Mouse (Mus musculus) hindbrain, embryonic 10.5 days (tissue): ENCODE results near the gene Ifna5. TPM values are rescaled to one million over a fixed set of nuclear protein-coding genes. Genes with fewer than 3 reads are reported as not detected.

Experiments used
- DNase-seq: peaks from one replicate; pipeline ENCODE4 v3.0.0-alpha.2; 2017; ENCODE audit warnings: low spot score
- H3K27ac ChIP-seq: fragments of 300-500 bp; sonication (generic); 2 replicates; pipeline ENCODE4 v1.5.1; 2016; ENCODE audit warnings: mild to moderate bottlenecking, moderate library complexity
- H3K27me3 ChIP-seq: fragments of 300-500 bp; sonication (generic); 2 replicates; pipeline ENCODE4 v1.6.1; 2016; ENCODE audit warnings: mild to moderate bottlenecking; ENCODE audit not compliant: poor library complexity, insufficient read depth, severe bottlenecking
- H3K36me3 ChIP-seq: fragments of 300-500 bp; sonication (generic); 2 replicates; pipeline ENCODE4 v1.6.1; 2016; ENCODE audit warnings: mild to moderate bottlenecking, moderate library complexity
- H3K4me1 ChIP-seq: fragments of 300-500 bp; sonication (generic); replicated peaks from 2 replicates; pipeline ENCODE4 v1.6.1; 2016; ENCODE audit warnings: mild to moderate bottlenecking
- H3K4me3 ChIP-seq: fragments of 300-500 bp; sonication (generic); 2 replicates; pipeline ENCODE4 v1.5.1; 2016; ENCODE audit warnings: mild to moderate bottlenecking, moderate library complexity
- H3K9me3 ChIP-seq: fragments of 300-500 bp; sonication (generic); 2 replicates; pipeline ENCODE4 v1.6.1; 2016; ENCODE audit warnings: mild to moderate bottlenecking, moderate library complexity
- WGBS: fragments of 180-500 bp; shearing (Covaris S2); methylation state at CpG from one replicate; pipeline ENCODE4 v1.1.7; 2016; 5-methylcytosine and 5-hydroxymethylcytosine counted together
- polyA plus RNA-seq: library from polyadenylated mRNA; unstranded; fragments of >200 nt; fragmentation: Nextera tagmentation; extraction: Ambion mirVana; gene quantifications from 2 replicates; pipeline ENCODE4 v1.2.1, GENCODE M21; 2016

Ifna5 gene
- polyA plus RNA-seq, 1 experiment from 2014 or later, result not detected

DNA sequence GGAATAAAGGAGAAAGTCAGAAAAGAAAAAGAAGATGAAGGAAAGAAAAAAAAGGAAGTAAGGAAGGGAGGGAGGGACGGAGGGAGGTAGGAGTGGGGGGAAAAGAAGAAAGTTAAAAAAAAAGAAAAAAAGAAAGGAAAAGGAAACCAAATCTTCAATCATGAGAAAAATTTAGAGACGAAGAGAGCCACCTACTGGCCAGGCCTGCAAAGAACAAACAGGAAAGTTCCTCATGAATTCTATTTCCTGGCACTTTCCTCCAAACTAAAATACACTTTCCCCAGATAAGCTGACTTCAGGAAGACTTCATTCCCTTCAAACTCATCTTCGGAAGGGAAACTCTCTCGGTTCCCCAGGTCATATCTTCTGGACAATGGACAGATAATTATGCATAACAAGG is 4.8 kb upstream of the Ifna5 start:
- Histone ChIP-seq H3K27ac (no peak overlapping the region), H3K36me3 (no peaks in the 10 kb centered on the region), H3K27me3 (no peaks in the 10 kb centered on the region), H3K4me1 (no peaks in the 10 kb centered on the region), H3K9me3 (no peaks in the 10 kb centered on the region), H3K4me3 (no peak overlapping the region)
- WGBS, result 24% methylated on average over 4 of the region's 4 CpGs
- no peak for DNase-seq

DNA sequence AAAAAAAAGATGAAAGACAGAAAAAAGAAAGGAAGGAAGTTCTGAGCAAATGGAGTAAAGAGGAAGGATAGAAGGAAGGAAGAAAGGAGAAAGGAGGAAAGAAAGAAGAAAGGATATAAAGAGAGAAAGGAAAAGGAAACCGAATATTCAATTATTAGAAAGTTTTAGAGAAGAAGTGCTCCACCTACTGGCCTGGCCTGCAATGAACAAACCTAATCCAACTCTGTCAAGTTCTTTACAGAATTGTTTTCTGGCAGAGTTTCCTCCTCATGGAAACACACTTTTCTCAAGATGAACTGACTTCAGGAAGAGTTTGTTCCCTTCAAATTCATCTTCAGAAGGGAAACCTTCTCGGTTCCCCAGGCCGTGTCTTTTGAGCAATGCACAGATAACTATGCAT is 3.5 kb downstream of the Ifna5 start:
- no peaks in the 10 kb centered on the region for H3K27me3 ChIP-seq
- no peaks in the 10 kb centered on the region for H3K4me1 ChIP-seq
- no peaks in the 10 kb centered on the region for H3K36me3 ChIP-seq
- H3K4me3 ChIP-seq, result no peak overlapping the region
- H3K9me3 ChIP-seq, result no peaks in the 10 kb centered on the region
- 42% methylated on average over 3 of the region's 3 CpGs for WGBS
- H3K27ac ChIP-seq, result no peak overlapping the region
- no peak for DNase-seq

DNA sequence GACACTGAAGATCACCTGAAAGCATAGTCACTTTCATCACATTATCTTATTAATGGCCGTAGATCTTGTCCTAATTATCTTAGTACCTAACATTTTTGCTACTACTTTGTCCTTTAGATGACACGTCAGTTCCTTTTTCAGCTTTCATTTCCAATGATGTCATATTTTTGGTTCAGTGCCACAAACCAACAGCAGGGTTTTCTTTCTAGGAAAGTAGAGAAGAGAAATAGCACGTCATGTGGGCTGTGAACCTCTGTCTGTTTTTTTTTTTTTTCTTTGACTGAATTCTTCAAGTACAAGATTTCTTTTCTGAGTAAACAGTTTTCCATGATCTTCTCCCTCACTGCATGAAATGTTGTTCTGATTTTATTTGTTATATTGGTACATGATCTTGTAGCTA is 4.7 kb downstream of the Ifna5 start:
- no peak overlapping the region for H3K4me3 ChIP-seq
- H3K36me3 ChIP-seq, result no peaks in the 10 kb centered on the region
- H3K9me3 ChIP-seq, result no peaks in the 10 kb centered on the region
- no peaks in the 10 kb centered on the region for H3K4me1 ChIP-seq
- H3K27me3 ChIP-seq, result no peaks in the 10 kb centered on the region
- WGBS, result 84% methylated on average over 3 of the region's 3 CpGs
- no peak for DNase-seq
- H3K27ac ChIP-seq, result no peak overlapping the region

DNA sequence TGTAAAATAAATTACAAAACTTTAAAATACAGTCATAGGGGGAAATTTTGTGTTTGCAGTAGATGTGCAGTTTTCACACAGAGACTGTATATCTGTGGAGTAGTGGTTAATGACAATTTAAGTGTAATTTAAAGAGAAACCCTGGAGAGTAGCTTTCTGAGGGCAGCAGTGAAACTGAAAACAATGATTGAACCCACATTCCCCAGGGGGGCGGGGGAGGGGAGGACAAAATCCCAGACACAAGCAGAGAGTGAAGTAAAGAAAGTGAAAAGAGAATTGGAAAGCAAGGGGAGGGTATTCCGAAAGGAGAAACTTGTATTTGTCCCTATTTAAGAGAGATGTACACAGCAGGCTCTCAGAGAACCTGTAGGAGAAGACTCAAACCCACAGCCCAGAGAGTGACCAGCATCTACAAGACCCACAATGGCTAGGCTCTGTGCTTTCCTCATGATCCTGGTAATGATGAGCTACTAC is 6.2 kb downstream of the Ifna5 start, which contains the start of gene Ifna4:
Ifna4 (plus strand) TSS at position 424 of the 474 bp plus-strand sequence.
- no peak for DNase-seq
- no peak within 1 kb of the TSS for H3K27ac ChIP-seq
- no peaks in the 10 kb centered on the region for H3K36me3 ChIP-seq
- H3K9me3 ChIP-seq, result no peaks in the 10 kb centered on the region
- WGBS, result 45% methylated on average over 2 of the region's 2 CpGs
- no peak within 1 kb of the TSS for H3K4me3 ChIP-seq
- no peaks in the 10 kb centered on the region for H3K27me3 ChIP-seq
- H3K4me1 ChIP-seq, result no peaks in the 10 kb centered on the region

DNA sequence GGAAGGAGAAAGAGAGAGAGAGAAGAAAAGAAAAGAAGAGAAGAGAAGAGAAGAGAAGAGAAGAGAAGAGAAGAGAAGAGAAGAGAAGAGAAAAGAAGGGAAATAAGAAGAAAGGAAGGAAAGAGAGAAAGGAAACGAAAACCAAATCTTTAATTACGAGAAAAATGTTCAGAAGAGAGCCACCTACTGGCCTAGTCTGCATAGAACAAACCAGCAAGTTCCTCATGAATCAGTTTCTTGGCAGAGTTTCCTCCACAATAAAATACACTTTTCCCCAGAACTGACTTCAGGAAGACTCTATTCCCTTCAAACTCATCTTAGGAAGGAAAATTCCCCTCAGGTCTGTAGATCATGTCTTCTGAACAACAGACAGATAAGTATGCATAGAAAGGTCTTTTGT is 10.0 kb downstream of the Ifna5 start:
- no peaks in the 10 kb centered on the region for H3K4me1 ChIP-seq
- no peaks in the 10 kb centered on the region for H3K36me3 ChIP-seq
- WGBS, result 49% methylated on average over 2 of the region's 2 CpGs
- H3K9me3 ChIP-seq, result no peaks in the 10 kb centered on the region
- no peaks in the 10 kb centered on the region for H3K27me3 ChIP-seq
- no peak for DNase-seq
- H3K4me3 ChIP-seq, result no peak overlapping the region
- no peak overlapping the region for H3K27ac ChIP-seq

DNA sequence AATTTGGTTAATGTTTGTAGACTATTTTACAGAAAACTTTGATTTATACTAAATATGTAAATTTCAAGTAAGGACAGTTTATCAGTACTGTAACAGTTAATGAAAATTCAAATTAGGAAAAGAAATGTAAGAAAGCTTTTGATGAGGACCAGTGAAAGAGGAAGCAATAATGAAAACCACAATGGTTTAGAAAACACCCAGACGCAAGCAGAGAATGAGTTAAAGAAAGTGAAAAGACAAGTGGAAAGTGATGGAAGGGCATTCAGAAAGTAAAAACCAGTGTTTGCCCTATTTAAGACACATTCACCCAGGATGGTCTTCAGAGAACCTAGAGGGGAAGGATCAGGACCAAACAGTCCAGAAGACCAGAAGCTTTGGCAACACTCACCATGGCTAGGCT is 14.4 kb downstream of the Ifna5 start, which contains the start of gene Ifna1:
Ifna1 (plus strand) TSS at position 390 of the 400 bp plus-strand sequence.
- DNase-seq, result no peak
- no peaks in the 10 kb centered on the region for H3K27me3 ChIP-seq
- peaks cover 6% of the 10 kb centered on the region; the same call in 1 of the 2 replicates for H3K4me1 ChIP-seq
- no peaks in the 10 kb centered on the region for H3K36me3 ChIP-seq
- 78% methylated on average over 1 of the region's 1 CpGs for WGBS
- no peaks in the 10 kb centered on the region for H3K9me3 ChIP-seq
- H3K27ac ChIP-seq, result no peak within 1 kb of the TSS
- no peak within 1 kb of the TSS for H3K4me3 ChIP-seq

DNA sequence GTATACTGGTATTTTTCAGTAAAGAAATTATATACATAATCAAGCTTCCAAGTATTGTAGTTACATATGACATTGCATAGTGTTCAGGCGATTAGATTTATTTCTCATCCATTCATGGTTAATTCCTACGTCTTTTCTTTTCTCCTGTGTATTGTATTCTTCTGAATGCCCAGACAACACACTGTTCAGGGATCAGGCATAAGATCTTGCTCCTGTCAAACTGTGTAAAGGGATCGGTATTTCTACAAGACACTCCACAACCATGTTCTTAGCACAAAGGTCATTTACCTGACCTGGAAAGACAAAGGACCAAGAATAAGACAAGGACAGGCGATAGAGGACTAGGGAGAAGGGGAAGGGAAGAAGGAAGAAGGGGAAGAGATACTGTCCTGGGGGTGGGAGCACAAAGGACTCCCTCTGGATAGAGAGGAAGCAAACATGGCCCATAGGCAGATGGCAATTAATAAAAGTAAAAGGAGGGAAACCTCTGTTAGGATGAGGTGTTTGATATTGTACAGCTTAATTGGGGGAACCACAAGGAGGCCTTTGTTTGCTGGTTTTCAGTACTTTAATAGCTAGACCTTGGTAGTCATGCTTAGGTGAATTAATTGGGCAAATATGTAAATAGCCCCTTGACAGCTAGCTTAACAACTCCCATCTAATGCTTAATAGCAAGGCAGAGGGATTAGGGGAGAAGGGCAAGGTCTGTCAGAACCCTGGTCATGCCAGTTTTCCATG is 15.9 kb downstream of the Ifna5 start:
- H3K36me3 ChIP-seq, result no peaks in the 10 kb centered on the region
- DNase-seq, result no peak
- no peaks in the 10 kb centered on the region for H3K27me3 ChIP-seq
- 32% methylated on average over 4 of the region's 4 CpGs for WGBS
- no peaks in the 10 kb centered on the region for H3K9me3 ChIP-seq
- H3K4me1 ChIP-seq, result peaks cover 6% of the 10 kb centered on the region; the same call in 1 of the 2 replicates
- H3K27ac ChIP-seq, result no peak overlapping the region
- no peak overlapping the region for H3K4me3 ChIP-seq

DNA sequence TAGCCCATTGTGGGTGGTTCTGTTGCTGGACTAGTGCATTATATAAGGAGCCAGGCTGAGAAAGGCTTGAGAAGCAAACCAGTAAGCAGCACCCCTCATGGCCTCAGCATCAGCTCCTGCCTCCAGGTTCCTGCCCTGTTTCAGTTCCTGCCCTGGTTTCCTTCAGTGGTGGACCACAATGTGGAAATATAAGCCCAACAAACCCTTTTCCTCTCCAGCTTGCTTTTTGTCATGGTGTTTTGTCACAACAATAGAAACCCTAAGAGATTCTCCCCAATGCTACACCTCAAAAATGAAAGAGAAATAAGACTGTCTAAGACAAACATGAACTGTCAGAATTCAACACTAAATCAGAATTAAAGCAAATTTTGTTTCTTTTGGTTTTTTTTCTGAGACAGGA is 23.9 kb downstream of the Ifna5 start:
- no peak for DNase-seq
- Histone ChIP-seq H3K27ac (no peak overlapping the region), H3K27me3 (peaks cover 13% of the 10 kb centered on the region), H3K4me3 (no peak overlapping the region), H3K9me3 (no peaks in the 10 kb centered on the region), H3K4me1 (peaks cover 9% of the 10 kb centered on the region), H3K36me3 (no peaks in the 10 kb centered on the region)

DNA sequence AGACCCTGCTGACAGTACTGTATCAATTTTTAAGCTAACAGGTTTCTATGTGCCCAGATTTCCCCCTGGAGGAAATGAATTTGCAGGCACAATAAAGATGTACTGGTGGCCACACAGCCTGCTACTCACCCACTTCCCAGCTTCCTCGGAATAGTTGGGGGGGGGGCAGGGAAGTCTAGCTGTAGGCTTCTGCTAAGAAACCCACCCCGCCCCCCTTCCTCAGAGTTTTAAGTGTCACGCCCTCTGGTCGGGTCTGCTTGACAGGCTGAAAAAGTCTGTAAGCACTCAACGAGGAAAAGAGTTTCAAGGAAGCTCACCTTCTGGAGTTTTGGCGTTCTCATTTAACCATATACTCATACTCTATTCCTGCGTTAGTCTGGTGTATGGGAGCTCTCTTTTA is 28.0 kb downstream of the Ifna5 start:
- no peak for DNase-seq
- WGBS, result 4% methylated on average over 7 of the region's 7 CpGs
- H3K27me3 ChIP-seq, result peaks cover 32% of the 10 kb centered on the region
- H3K27ac ChIP-seq, result no peak overlapping the region
- H3K9me3 ChIP-seq, result no peaks in the 10 kb centered on the region
- H3K4me1 ChIP-seq, result peaks cover 20% of the 10 kb centered on the region
- no peaks in the 10 kb centered on the region for H3K36me3 ChIP-seq
- H3K4me3 ChIP-seq, result no peak overlapping the region

DNA sequence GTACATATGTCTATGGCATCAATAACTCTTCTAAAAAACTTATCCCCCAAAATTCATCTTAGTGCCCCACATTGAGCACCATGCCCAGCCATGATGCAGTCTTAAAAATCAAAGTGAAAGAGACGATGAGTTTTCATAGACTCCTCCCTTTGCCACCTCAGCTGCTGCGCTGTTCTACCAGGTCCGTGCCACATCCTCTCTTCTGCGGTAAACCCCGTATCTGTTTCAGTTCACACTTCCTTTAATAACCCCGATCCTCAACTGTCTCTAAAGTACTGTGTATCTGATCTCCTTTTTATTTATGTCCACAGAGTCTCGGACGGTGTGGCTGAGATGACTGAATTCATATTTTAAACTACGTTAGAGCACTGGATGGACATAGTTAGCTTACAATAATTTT is 29.3 kb downstream of the Ifna5 start:
- Histone ChIP-seq H3K9me3 (no peaks in the 10 kb centered on the region), H3K27ac (no peak overlapping the region), H3K4me3 (no peak overlapping the region), H3K4me1 (peaks cover 23% of the 10 kb centered on the region), H3K27me3 (peaks cover 32% of the 10 kb centered on the region), H3K36me3 (no peaks in the 10 kb centered on the region)
- WGBS, result 72% methylated on average over 9 of the region's 9 CpGs
- no peak for DNase-seq

DNA sequence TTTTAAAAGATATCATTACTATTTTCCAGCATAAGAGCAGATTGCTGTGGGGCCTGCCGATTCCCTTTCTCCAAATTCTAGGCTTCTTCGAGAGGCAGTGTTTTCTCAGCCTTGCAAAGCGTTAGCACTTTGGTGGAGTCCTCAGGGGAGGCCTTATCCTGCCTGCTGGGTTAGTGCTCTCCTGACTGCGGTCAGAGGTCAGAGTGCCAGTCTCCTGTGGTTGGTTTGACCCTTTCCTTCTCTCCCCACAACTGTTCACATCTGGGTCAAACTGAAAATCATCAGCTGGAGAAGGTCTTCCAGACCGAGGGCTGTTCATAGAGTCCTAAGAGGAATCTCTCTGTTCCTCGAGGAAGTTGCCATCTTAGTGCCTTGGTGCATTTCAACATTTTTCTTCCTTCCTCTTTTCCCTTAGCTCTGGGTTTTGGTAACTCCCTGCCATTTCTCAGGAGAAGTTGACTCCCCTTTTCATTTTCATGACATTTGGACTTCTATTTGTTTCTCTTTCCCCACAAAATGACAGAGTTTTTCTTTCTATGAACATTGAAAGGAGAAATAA is 29.8 kb downstream of the Ifna5 start:
- Histone ChIP-seq H3K4me3 (no peak overlapping the region), H3K9me3 (no peaks in the 10 kb centered on the region), H3K27ac (no peak overlapping the region), H3K4me1 (peaks cover 23% of the 10 kb centered on the region), H3K27me3 (peaks cover 32% of the 10 kb centered on the region), H3K36me3 (no peaks in the 10 kb centered on the region)
- 44% methylated on average over 6 of the region's 6 CpGs for WGBS
- no peak for DNase-seq

DNA sequence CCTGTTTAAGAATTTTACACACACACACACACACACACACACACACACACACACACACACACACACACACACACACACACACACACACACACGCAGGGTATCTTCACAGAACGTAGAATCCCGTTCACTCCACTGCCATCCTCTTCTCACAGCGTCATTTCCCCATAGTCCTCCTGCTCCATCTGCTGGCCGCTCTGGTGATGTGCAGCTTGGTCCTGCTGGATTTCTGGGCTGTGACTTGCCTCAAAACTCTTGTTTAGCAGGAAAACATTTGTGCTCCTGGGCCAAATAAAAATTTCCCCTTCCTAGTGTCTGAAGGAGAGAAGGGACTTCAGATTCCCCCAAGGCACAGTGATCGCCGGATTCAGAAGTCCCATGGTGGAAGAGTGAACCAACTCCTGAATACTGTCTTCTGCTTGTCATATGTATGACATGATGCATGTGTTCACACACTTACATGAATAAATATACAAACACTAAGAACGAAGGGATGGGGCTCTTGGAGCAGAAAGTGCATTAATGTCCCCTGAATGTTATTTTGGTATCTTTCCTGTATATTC is 32.1 kb downstream of the Ifna5 start:
- Histone ChIP-seq H3K27me3 (peaks cover 28% of the 10 kb centered on the region), H3K9me3 (no peaks in the 10 kb centered on the region), H3K36me3 (no peaks in the 10 kb centered on the region), H3K27ac (no peak overlapping the region), H3K4me1 (peaks cover 23% of the 10 kb centered on the region), H3K4me3 (peak overlapping the region; percentile 69)
- peak; percentile 84 for DNase-seq
- 2% methylated on average over 8 of the region's 8 CpGs for WGBS
